Mouse (Mus musculus): ENCODE data around the gene Inka2. TPM values are rescaled to one million over a fixed set of nuclear protein-coding genes. Genes with fewer than 3 reads are reported as not detected.

Gene Inka2
- 1.3 and 3.7 TPM in 2 replicates for polyA plus RNA-seq (2012; ENCODE audit: insufficient read depth, insufficient read length, missing spikeins)

GRCm38 (mm10) chr3:105704031-105705008, at the start of gene Inka2:
Gene Inka2, plus strand, starts transcription at chr3:105704599.
- H3K27ac ChIP-seq (replicated peaks; ENCODE audit: low read depth, low read length), result peak within 1 kb of the TSS; percentile 97
- peaks cover 10% of the 10 kb centered on the region for H3K4me1 ChIP-seq (ENCODE audit: control insufficient read depth, insufficient read depth, insufficient read length, low read length)
- H3K4me3 ChIP-seq (ENCODE audit: insufficient read depth, low read depth, low read length), result peak within 1 kb of the TSS; percentile 65

GRCm38 (mm10) chr3:105655031-105655585, 49.3 kb upstream of the Inka2 start:
- H3K27ac ChIP-seq (replicated peaks; ENCODE audit: low read depth, low read length), result no peak overlapping the region
- no peak overlapping the region for H3K4me3 ChIP-seq (ENCODE audit: insufficient read depth, low read depth, low read length)
- H3K4me1 ChIP-seq (ENCODE audit: control insufficient read depth, insufficient read depth, insufficient read length, low read length), result no peaks in the 10 kb centered on the region

GRCm38 (mm10) chr3:105660530-105660929, 43.9 kb upstream of the Inka2 start:
- Histone ChIP-seq H3K4me1 (ENCODE audit: control insufficient read depth, insufficient read depth, insufficient read length, low read length) (no peaks in the 10 kb centered on the region), H3K4me3 (ENCODE audit: insufficient read depth, low read depth, low read length) (no peak overlapping the region), H3K27ac (replicated peaks; ENCODE audit: low read depth, low read length) (no peak overlapping the region)

GRCm38 (mm10) chr3:105663043-105663442, 41.4 kb upstream of the Inka2 start:
- H3K27ac ChIP-seq (replicated peaks; ENCODE audit: low read depth, low read length), result no peak overlapping the region
- H3K4me1 ChIP-seq (ENCODE audit: control insufficient read depth, insufficient read depth, insufficient read length, low read length), result no peaks in the 10 kb centered on the region
- no peak overlapping the region for H3K4me3 ChIP-seq (ENCODE audit: insufficient read depth, low read depth, low read length)

- Histone ChIP-seq H3K27ac (replicated peaks; ENCODE audit: low read depth, low read length) (no peak overlapping the region), H3K4me1 (ENCODE audit: control insufficient read depth, insufficient read depth, insufficient read length, low read length) (no peaks in the 10 kb centered on the region), H3K4me3 (ENCODE audit: insufficient read depth, low read depth, low read length) (no peak overlapping the region)
Measured at GRCm38 (mm10) chr3:105665105-105665765, 39.2 kb upstream of the Inka2 start.

- no peak overlapping the region for H3K4me3 ChIP-seq (ENCODE audit: insufficient read depth, low read depth, low read length)
- H3K4me1 ChIP-seq (ENCODE audit: control insufficient read depth, insufficient read depth, insufficient read length, low read length), result no peaks in the 10 kb centered on the region
- no peak overlapping the region for H3K27ac ChIP-seq (replicated peaks; ENCODE audit: low read depth, low read length)
Measured at GRCm38 (mm10) chr3:105666996-105667523, 37.3 kb upstream of the Inka2 start.

GRCm38 (mm10) chr3:105668161-105668560, 36.2 kb upstream of the Inka2 start:
- Histone ChIP-seq H3K27ac (replicated peaks; ENCODE audit: low read depth, low read length) (no peak overlapping the region), H3K4me3 (ENCODE audit: insufficient read depth, low read depth, low read length) (no peak overlapping the region), H3K4me1 (ENCODE audit: control insufficient read depth, insufficient read depth, insufficient read length, low read length) (no peaks in the 10 kb centered on the region)

GRCm38 (mm10) chr3:105669776-105670175, 34.6 kb upstream of the Inka2 start:
- Histone ChIP-seq H3K4me3 (ENCODE audit: insufficient read depth, low read depth, low read length) (no peak overlapping the region), H3K4me1 (ENCODE audit: control insufficient read depth, insufficient read depth, insufficient read length, low read length) (no peaks in the 10 kb centered on the region), H3K27ac (replicated peaks; ENCODE audit: low read depth, low read length) (no peak overlapping the region)

- Histone ChIP-seq H3K4me3 (ENCODE audit: insufficient read depth, low read depth, low read length) (no peak overlapping the region), H3K4me1 (ENCODE audit: control insufficient read depth, insufficient read depth, insufficient read length, low read length) (no peaks in the 10 kb centered on the region), H3K27ac (replicated peaks; ENCODE audit: low read depth, low read length) (no peak overlapping the region)
Measured at GRCm38 (mm10) chr3:105670801-105671200, 33.6 kb upstream of the Inka2 start.

GRCm38 (mm10) chr3:105674595-105675218, 29.7 kb upstream of the Inka2 start:
- Histone ChIP-seq H3K4me1 (ENCODE audit: control insufficient read depth, insufficient read depth, insufficient read length, low read length) (no peaks in the 10 kb centered on the region), H3K27ac (replicated peaks; ENCODE audit: low read depth, low read length) (no peak overlapping the region), H3K4me3 (ENCODE audit: insufficient read depth, low read depth, low read length) (no peak overlapping the region)

- Histone ChIP-seq H3K4me3 (ENCODE audit: insufficient read depth, low read depth, low read length) (no peak overlapping the region), H3K27ac (replicated peaks; ENCODE audit: low read depth, low read length) (no peak overlapping the region), H3K4me1 (ENCODE audit: control insufficient read depth, insufficient read depth, insufficient read length, low read length) (no peaks in the 10 kb centered on the region)
Measured at GRCm38 (mm10) chr3:105675932-105676331, 28.5 kb upstream of the Inka2 start.

GRCm38 (mm10) chr3:105680346-105680745, 24.1 kb upstream of the Inka2 start:
- H3K27ac ChIP-seq (replicated peaks; ENCODE audit: low read depth, low read length), result no peak overlapping the region
- H3K4me1 ChIP-seq (ENCODE audit: control insufficient read depth, insufficient read depth, insufficient read length, low read length), result no peaks in the 10 kb centered on the region
- no peak overlapping the region for H3K4me3 ChIP-seq (ENCODE audit: insufficient read depth, low read depth, low read length)

- Histone ChIP-seq H3K4me1 (ENCODE audit: control insufficient read depth, insufficient read depth, insufficient read length, low read length) (peaks cover 4% of the 10 kb centered on the region; the same call in 1 of the 2 replicates), H3K27ac (replicated peaks; ENCODE audit: low read depth, low read length) (no peak overlapping the region), H3K4me3 (ENCODE audit: insufficient read depth, low read depth, low read length) (peak overlapping the region; percentile 97)
Measured at GRCm38 (mm10) chr3:105686394-105687323, 17.7 kb upstream of the Inka2 start.

All from brown adipose tissue, adult 24 weeks (tissue).